Mouse (Mus musculus) large intestine, adult 2 months (tissue): ENCODE data around the gene Dnajb1. TPM values are rescaled to one million over a fixed set of nuclear protein-coding genes. Genes with fewer than 3 reads are reported as not detected.

Experiments
- DNase-seq: peaks from one replicate; pipeline ENCODE4 v3.0.0-alpha.2; 2012; ENCODE audit warnings: low read depth, low spot score
- WGBS: fragments of 180-500 bp; shearing (Covaris S2); methylation state at CpG from one replicate; pipeline ENCODE4 v1.1.7; 2018; 5-methylcytosine and 5-hydroxymethylcytosine counted together
- polyA plus RNA-seq: library from polyadenylated mRNA; depleted of rRNA; stranded (reverse); fragments of >200 nt; gene quantifications from 2 replicates; pipeline ENCODE4 v1.2.3, GENCODE M21; 2012; rRNA removed

The Dnajb1 gene
- polyA plus RNA-seq, 1 experiment: 23.2 TPM

- DNase-seq: peak; percentile 93
- WGBS: 1% methylated on average over 50 of the region's 50 CpGs
Observed at GRCm38 (mm10) chr8:83652030-83652743, 44.2 kb downstream of the Dnajb1 start, which contains the start of gene Gipc1. TSS of gene Gipc1 (plus strand) at chr8:83652677.

- no peak for DNase-seq
- 1% methylated on average over 46 of the region's 46 CpGs for WGBS
Observed at GRCm38 (mm10) chr8:83652744-83653661, 45.0 kb downstream of the Dnajb1 start.

GRCm38 (mm10) chr8:83653662-83654017 is 45.6 kb downstream of the Dnajb1 start:
- 17% methylated on average over 10 of the region's 10 CpGs for WGBS
- DNase-seq: no peak

GRCm38 (mm10) chr8:83654725-83655124 is 46.7 kb downstream of the Dnajb1 start:
- no peak for DNase-seq
- WGBS: 86% methylated on average over 6 of the region's 6 CpGs

GRCm38 (mm10) chr8:83656043-83656442 is 48.0 kb downstream of the Dnajb1 start:
- WGBS: 91% methylated on average over 9 of the region's 9 CpGs

GRCm38 (mm10) chr8:83656484-83657246 is 48.7 kb downstream of the Dnajb1 start:
- DNase-seq: no peak
- 85% methylated on average over 13 of the region's 13 CpGs for WGBS

More at GRCm38 (mm10) chr8:83656043-83656442, 48.0 kb downstream of the Dnajb1 start:
- DNase-seq: no peak

GRCm38 (mm10) chr8:83660545-83660944 is 52.6 kb downstream of the Dnajb1 start:
- no peak for DNase-seq
- 46% methylated on average over 8 of the region's 8 CpGs for WGBS

GRCm38 (mm10) chr8:83660995-83661680 is 53.1 kb downstream of the Dnajb1 start:
- WGBS: 44% methylated on average over 22 of the region's 22 CpGs
- DNase-seq: no peak

Other genes with a start within 250 kb of the Dnajb1 start
- gene Clgn, start 218.3 kb upstream of the Dnajb1 start, polyA plus RNA-seq: 0.03 and 0.04 TPM in 2 replicates
- gene Scoc, start 149.8 kb upstream of the Dnajb1 start, polyA plus RNA-seq: 2.6 and 8.2 TPM in 2 replicates
- not detected in 2 replicates for gene Olfr370, start 72.4 kb upstream of the Dnajb1 start, polyA plus RNA-seq
- 479 and 502 TPM in 2 replicates for gene Ndufb7, start 41.5 kb upstream of the Dnajb1 start, polyA plus RNA-seq
- 323 and 376 TPM in 2 replicates for gene Tecr, start 222 bp upstream of the Dnajb1 start, polyA plus RNA-seq
- gene Gipc1, start 44.5 kb downstream of the Dnajb1 start, polyA plus RNA-seq: 42.0 and 46.4 TPM in 2 replicates
- 2.5 and 3.1 TPM in 2 replicates for gene Ptger1, start 58.5 kb downstream of the Dnajb1 start, polyA plus RNA-seq
- gene Pkn1, start 91.0 kb downstream of the Dnajb1 start, polyA plus RNA-seq: 87.2 and 107 TPM in 2 replicates
- 94.5 and 106 TPM in 2 replicates for gene Ddx39, start 107.0 kb downstream of the Dnajb1 start, polyA plus RNA-seq
- gene Adgre5, start 133.1 kb downstream of the Dnajb1 start, polyA plus RNA-seq: 55.1 and 68.0 TPM in 2 replicates